Mouse (Mus musculus): ENCODE results near the gene Anapc15-ps. TPM values are rescaled to one million over a fixed set of nuclear protein-coding genes. Genes with fewer than 3 reads are reported as not detected.

The Anapc15-ps gene
- polyA plus RNA-seq, 1 experiment, result not detected

DNA sequence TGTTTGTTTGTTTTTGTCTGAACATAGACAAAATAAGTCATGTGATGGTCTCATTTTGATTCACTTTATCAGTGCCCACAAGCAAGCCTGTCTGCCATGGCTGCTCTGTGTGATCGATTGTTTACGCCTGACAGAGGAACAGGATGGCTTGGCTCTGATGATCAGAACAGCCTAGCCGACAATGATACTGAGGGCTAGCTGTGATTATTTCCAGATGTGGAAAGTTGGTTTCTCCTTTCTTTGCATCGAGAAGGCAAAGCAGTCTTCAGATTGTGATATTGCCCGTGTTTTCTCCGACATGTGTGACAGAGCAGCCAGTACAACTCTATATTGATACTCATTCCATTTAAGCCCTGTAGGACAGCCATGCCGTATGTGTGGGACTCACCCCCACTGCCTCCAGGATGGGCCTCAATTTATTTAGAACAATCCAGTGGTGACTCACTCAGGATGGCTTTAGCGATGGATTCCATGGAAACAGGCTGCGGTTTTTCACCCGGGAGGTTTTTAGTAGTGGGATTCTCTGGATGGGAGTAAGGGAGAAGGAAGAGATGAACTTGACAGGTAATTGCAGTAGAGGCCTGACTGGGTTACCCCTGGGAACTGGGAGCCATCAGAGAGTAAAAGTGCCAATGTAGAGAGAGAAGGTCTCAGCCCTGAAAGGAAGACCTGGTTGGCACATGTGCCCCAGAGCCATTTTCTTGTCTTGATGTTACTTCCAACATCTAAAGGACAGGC lies 36.1 kb upstream of the Anapc15-ps start:
- Histone ChIP-seq H3K27ac (ENCODE audit: insufficient read depth, low read depth, low read length) (0 out of 2 replicates have a peak overlapping the region, but pooled peaks have one; percentile 44), H3K4me3 (ENCODE audit: insufficient read depth, low read depth, low read length) (no peak overlapping the region), H3K4me1 (ENCODE audit: control insufficient read depth, insufficient read depth, low read length) (peaks cover 14% of the 10 kb centered on the region)
- 53% methylated on average over 10 of the region's 10 CpGs for WGBS
- no peak for TF ChIP-seq POLR2A (IDR thresholded peaks at IDR 0.05; ENCODE audit: insufficient read depth, low read depth, low read length)
- TF ChIP-seq CTCF (IDR thresholded peaks at IDR 0.05; ENCODE audit: insufficient read depth, low read depth, low read length), result no peak

DNA sequence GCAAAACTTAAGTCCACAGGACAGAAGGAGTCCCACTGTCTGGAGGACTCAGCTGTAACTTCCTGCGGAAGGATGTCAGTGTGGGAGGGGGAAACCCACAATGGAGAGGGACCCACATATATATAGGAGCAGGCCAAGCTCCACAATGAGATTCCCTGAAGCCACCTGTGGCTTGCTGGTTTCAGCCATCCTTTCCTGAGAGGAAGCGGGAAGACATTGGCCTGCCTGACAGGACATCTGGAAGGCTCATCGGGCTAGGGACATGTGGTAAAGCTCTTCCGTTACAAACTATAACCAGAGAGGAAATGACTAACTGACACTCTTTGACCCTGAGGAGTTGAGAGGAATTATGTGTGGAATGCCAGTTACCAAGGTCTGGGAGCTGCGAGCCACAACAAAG lies 34.8 kb upstream of the Anapc15-ps start:
- WGBS, result 90% methylated on average over 5 of the region's 5 CpGs
- TF ChIP-seq POLR2A (IDR thresholded peaks at IDR 0.05; ENCODE audit: insufficient read depth, low read depth, low read length) (no peak), CTCF (IDR thresholded peaks at IDR 0.05; ENCODE audit: insufficient read depth, low read depth, low read length) (no peak)
- Histone ChIP-seq H3K4me1 (ENCODE audit: control insufficient read depth, insufficient read depth, low read length) (peaks cover 14% of the 10 kb centered on the region), H3K4me3 (ENCODE audit: insufficient read depth, low read depth, low read length) (no peak overlapping the region), H3K27ac (ENCODE audit: insufficient read depth, low read depth, low read length) (no peak overlapping the region)

DNA sequence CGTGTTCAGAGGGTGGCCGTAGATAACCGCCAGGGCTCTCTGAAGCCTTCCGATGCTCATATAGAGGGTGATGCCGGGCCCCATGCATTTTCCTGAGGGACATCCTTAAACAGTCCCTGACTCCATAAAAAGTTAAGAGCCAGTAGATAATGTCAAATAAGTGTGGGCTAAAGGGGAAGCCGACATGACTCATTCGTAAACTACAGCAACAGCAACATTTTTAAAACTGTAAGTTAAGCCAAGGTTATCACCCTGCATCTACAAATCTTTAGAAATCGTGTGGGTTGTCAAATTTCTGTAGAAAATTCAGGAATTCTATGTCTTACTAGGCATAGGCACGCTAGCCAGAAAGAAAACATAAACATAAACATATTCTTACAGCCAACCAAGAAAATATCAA lies 33.6 kb upstream of the Anapc15-ps start:
- Histone ChIP-seq H3K4me3 (ENCODE audit: insufficient read depth, low read depth, low read length) (no peak overlapping the region), H3K4me1 (ENCODE audit: control insufficient read depth, insufficient read depth, low read length) (peaks cover 14% of the 10 kb centered on the region), H3K27ac (ENCODE audit: insufficient read depth, low read depth, low read length) (no peak overlapping the region)
- TF ChIP-seq CTCF (IDR thresholded peaks at IDR 0.05; ENCODE audit: insufficient read depth, low read depth, low read length) (no peak), POLR2A (IDR thresholded peaks at IDR 0.05; ENCODE audit: insufficient read depth, low read depth, low read length) (no peak)
- 89% methylated on average over 9 of the region's 9 CpGs for WGBS

DNA sequence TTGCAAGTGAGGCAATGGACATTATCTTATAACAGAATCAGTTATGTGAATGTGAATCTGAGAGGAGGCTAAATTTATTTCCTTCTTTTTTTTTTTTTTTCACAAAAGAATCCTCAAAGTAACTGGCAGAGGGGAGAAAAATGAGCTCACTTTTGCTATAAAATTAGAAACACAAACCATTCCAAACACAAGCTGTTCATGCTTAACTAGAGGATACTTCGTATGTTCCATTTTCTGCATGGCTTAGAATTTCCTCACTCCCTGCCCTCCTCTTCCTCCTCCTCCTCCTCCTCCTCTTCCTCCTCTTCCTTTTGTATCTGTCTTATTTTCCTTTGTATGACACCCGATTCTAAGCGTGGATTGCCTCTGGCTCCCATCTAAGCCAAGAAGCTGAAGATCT lies 32.5 kb upstream of the Anapc15-ps start:
- H3K27ac ChIP-seq (ENCODE audit: insufficient read depth, low read depth, low read length), result no peak overlapping the region
- no peak for TF ChIP-seq POLR2A (IDR thresholded peaks at IDR 0.05; ENCODE audit: insufficient read depth, low read depth, low read length)
- no peak for TF ChIP-seq CTCF (IDR thresholded peaks at IDR 0.05; ENCODE audit: insufficient read depth, low read depth, low read length)
- 57% methylated on average over 3 of the region's 3 CpGs for WGBS

DNA sequence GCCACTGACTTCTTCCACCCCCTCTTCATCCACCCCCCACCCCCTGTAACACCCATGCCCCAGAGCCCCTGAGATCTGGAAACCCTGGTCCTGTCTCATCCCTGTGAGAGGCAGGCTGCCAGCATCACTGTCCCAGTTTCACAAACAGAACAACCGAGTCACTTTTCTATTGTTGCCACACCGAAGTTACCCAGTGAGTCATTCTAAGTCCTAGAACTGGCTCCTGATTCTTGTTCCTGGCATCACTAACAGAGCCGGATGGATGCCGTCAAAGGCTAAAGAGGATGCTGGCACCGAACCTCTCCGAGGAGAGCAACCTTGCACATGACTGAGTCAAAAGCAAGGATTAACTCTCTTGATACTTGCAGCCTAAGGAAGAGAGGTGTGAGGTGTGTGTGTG lies 31.6 kb upstream of the Anapc15-ps start:
- no peak for TF ChIP-seq CTCF (IDR thresholded peaks at IDR 0.05; ENCODE audit: insufficient read depth, low read depth, low read length)
- no peak for TF ChIP-seq POLR2A (IDR thresholded peaks at IDR 0.05; ENCODE audit: insufficient read depth, low read depth, low read length)
- WGBS, result 49% methylated on average over 6 of the region's 6 CpGs
- H3K4me3 ChIP-seq (ENCODE audit: insufficient read depth, low read depth, low read length), result no peak overlapping the region
- H3K4me1 ChIP-seq (ENCODE audit: control insufficient read depth, insufficient read depth, low read length), result peaks cover 11% of the 10 kb centered on the region
- no peak overlapping the region for H3K27ac ChIP-seq (ENCODE audit: insufficient read depth, low read depth, low read length)

More for the DNA sequence above, 32.5 kb upstream of the Anapc15-ps start:
- Histone ChIP-seq H3K4me1 (ENCODE audit: control insufficient read depth, insufficient read depth, low read length) (peaks cover 14% of the 10 kb centered on the region), H3K4me3 (ENCODE audit: insufficient read depth, low read depth, low read length) (no peak overlapping the region)

DNA sequence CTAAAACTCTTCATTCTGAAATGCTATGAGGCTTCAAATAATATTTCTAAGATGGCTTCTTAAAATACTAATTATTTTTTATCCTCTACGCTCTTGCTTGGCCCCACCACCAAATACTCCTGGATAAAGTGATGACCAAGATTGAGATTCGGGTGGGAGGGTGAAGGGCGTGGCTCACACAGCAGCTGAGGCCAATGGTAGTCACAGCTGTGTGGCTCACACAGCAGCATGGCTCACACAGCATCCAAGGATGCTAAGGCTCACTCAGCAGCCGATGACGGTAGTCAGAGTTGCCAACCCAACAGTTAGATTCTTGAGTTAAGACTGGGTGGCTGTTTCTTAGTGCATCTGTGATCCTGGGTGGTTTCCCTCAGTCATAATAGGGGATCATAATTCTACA lies 30.5 kb upstream of the Anapc15-ps start:
- WGBS, result 84% methylated on average over 5 of the region's 5 CpGs

DNA sequence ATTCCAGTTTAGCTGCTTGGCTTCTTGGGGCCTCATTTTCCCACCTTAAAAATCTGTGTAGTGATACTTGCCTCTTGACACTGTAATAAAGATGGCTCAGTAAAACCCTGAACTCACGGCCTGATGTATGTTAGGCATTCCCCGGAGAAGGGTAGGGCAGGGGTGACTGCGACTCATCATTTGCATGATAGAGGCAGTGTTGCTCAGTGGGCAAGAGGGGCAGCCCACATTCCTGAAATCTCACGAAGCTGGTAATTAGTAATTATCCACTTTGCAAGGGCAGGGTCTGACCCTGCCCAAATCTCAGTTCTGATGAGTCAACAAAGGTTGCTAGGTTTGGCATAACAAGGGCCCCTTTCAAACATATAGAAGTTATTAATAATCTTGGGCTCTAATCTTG lies 27.2 kb upstream of the Anapc15-ps start:
- H3K27ac ChIP-seq (ENCODE audit: insufficient read depth, low read depth, low read length), result no peak overlapping the region
- TF ChIP-seq POLR2A (IDR thresholded peaks at IDR 0.05; ENCODE audit: insufficient read depth, low read depth, low read length) (no peak), CTCF (IDR thresholded peaks at IDR 0.05; ENCODE audit: insufficient read depth, low read depth, low read length) (no peak)
- no peak overlapping the region for H3K4me3 ChIP-seq (ENCODE audit: insufficient read depth, low read depth, low read length)
- H3K4me1 ChIP-seq (ENCODE audit: control insufficient read depth, insufficient read depth, low read length), result peaks cover 9% of the 10 kb centered on the region; the same call in 1 of the 2 replicates
- WGBS, result 74% methylated on average over 4 of the region's 4 CpGs

More for the DNA sequence above, 30.5 kb upstream of the Anapc15-ps start:
- Histone ChIP-seq H3K27ac (ENCODE audit: insufficient read depth, low read depth, low read length) (no peak overlapping the region), H3K4me1 (ENCODE audit: control insufficient read depth, insufficient read depth, low read length) (peaks cover 6% of the 10 kb centered on the region; the same call in 1 of the 2 replicates), H3K4me3 (ENCODE audit: insufficient read depth, low read depth, low read length) (no peak overlapping the region)
- TF ChIP-seq CTCF (IDR thresholded peaks at IDR 0.05; ENCODE audit: insufficient read depth, low read depth, low read length), result no peak
- TF ChIP-seq POLR2A (IDR thresholded peaks at IDR 0.05; ENCODE audit: insufficient read depth, low read depth, low read length), result no peak

DNA sequence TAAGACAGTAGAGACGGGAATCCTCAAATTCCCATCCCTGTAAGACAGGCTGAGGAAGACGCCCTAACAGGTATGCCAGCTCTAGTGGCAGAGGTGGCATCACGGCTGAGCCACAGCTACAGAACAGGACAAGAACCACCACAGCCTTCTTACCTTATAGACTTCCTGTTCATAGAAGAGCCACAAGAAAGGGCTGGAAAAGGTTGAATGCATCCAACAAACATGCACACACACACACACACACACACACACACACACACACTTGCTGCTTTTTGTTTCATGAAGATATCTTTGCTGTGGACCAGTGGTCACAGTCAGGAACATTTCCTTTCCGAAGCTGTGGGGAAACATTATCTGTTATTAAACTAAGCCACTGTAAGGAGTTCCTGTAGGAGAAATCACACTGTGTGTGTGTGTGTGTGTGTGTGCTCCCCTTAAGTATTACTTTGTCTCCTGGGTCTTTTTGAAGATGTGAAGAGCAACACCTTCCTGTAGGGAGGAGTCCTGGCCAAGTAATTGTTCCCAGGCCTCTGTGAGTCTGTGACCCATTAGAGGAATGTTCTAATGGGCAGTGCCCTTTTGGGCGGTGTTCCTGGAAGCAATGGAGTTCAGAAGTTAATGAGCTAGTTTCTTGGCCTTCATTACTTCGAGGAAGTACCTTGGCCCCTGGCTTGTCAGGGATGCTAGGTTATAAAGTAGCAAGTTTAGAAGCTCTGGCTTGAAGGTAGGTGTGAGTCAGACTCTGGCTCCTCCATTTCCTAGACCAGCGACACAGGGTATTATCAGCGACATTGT lies 25.9 kb upstream of the Anapc15-ps start:
- 91% methylated on average over 8 of the region's 8 CpGs for WGBS
- peaks cover 3% of the 10 kb centered on the region; the same call in 1 of the 2 replicates for H3K4me1 ChIP-seq (ENCODE audit: control insufficient read depth, insufficient read depth, low read length)
- TF ChIP-seq POLR2A (IDR thresholded peaks at IDR 0.05; ENCODE audit: insufficient read depth, low read depth, low read length) (no peak), CTCF (IDR thresholded peaks at IDR 0.05; ENCODE audit: insufficient read depth, low read depth, low read length) (no peak)
- no peak overlapping the region for H3K27ac ChIP-seq (ENCODE audit: insufficient read depth, low read depth, low read length)
- no peak overlapping the region for H3K4me3 ChIP-seq (ENCODE audit: insufficient read depth, low read depth, low read length)

DNA sequence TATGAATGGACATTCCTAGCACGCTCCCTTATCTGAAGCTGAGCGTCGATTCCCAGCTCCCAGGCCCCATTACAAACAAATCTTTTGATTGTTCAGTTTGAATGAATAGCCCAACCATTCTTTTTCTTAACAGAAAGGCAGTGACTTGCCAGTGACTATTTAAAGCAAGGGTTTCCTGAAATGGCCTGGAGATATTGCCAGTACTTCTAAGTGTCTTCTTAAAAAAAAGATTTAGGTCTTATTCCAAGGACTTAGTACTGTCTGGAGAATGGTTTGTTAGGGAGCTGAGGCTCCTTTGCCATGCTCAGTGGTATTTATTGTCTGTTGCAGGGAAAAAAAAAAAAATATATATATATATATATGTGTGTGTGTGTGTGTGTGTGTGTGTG lies 23.0 kb upstream of the Anapc15-ps start:
- WGBS, result 55% methylated on average over 3 of the region's 3 CpGs

More for the DNA sequence above, 23.0 kb upstream of the Anapc15-ps start:
- H3K27ac ChIP-seq (ENCODE audit: insufficient read depth, low read depth, low read length), result no peak overlapping the region
- H3K4me1 ChIP-seq (ENCODE audit: control insufficient read depth, insufficient read depth, low read length), result peaks cover 3% of the 10 kb centered on the region; the same call in 1 of the 2 replicates
- TF ChIP-seq POLR2A (IDR thresholded peaks at IDR 0.05; ENCODE audit: insufficient read depth, low read depth, low read length) (no peak), CTCF (IDR thresholded peaks at IDR 0.05; ENCODE audit: insufficient read depth, low read depth, low read length) (no peak)
- no peak overlapping the region for H3K4me3 ChIP-seq (ENCODE audit: insufficient read depth, low read depth, low read length)
